Mouse (Mus musculus) embryonic facial prominence, embryonic 14.5 days (tissue): Measurements from ENCODE around the gene Agpat3. TPM values are rescaled to one million over a fixed set of nuclear protein-coding genes. Genes with fewer than 3 reads are reported as not detected.
A peak's percentile ranks its signal among the peaks of the same experiment; 100 is the strongest.

ENCODE experiments used
- ATAC-seq: fragments of 200-750 bp; cut with Nextera tagmentation; 2 replicates; pipeline ENCODE4 v1.8.0; 2017; ENCODE audit warnings: low read depth, moderate number of reproducible peaks, moderate TSS enrichment
- DNase-seq: peaks from one replicate; pipeline ENCODE4 v3.0.0-alpha.2; 2015; ENCODE audit warnings: low spot score
- H3K27ac ChIP-seq: fragments of 300-500 bp; sonication (generic); replicated peaks from 2 replicates; pipeline ENCODE4 v1.5.1; 2014; ENCODE audit warnings: low read depth, mild to moderate bottlenecking, low read length, moderate library complexity
- H3K27me3 ChIP-seq: fragments of 300-500 bp; sonication (generic); replicated peaks from 2 replicates; pipeline ENCODE4 v1.6.1; 2014; ENCODE audit warnings: low read length; ENCODE audit not compliant: control insufficient read depth, insufficient read depth
- H3K36me3 ChIP-seq: fragments of 300-500 bp; sonication (generic); 2 replicates; pipeline ENCODE4 v1.6.1; 2014; ENCODE audit warnings: low read length, mixed read lengths; ENCODE audit not compliant: control insufficient read depth, insufficient read depth
- H3K4me1 ChIP-seq: fragments of 300-500 bp; sonication (generic); 2 replicates; pipeline ENCODE4 v1.6.1; 2014; ENCODE audit warnings: antibody characterized with exemption, low read length; ENCODE audit not compliant: control insufficient read depth, insufficient read depth
- H3K4me2 ChIP-seq: fragments of 300-500 bp; sonication (generic); 2 replicates; pipeline ENCODE4 v1.6.1; 2014; ENCODE audit warnings: low read depth, mild to moderate bottlenecking, low read length, moderate library complexity, mixed read lengths
- H3K4me3 ChIP-seq: fragments of 300-500 bp; sonication (generic); 2 replicates; pipeline ENCODE4 v1.5.1; 2014; ENCODE audit warnings: low read depth, mild to moderate bottlenecking, low read length
- H3K9ac ChIP-seq: fragments of 300-500 bp; sonication (generic); 2 replicates; pipeline ENCODE4 v1.6.1; 2014; ENCODE audit warnings: low read depth, mild to moderate bottlenecking, low read length, moderate library complexity, mixed read lengths
- H3K9me3 ChIP-seq: fragments of 300-500 bp; sonication (generic); 2 replicates; pipeline ENCODE4 v1.6.1; 2016; ENCODE audit warnings: low read length; ENCODE audit not compliant: control insufficient read depth
- WGBS: fragments of 180-500 bp; shearing (Covaris S2); extraction: QIAGEN DNeasy Blood & Tissue Kit; methylation state at CpG from one replicate; pipeline ENCODE4 v1.1.7; 2014; 5-methylcytosine and 5-hydroxymethylcytosine counted together
- polyA plus RNA-seq: library from polyadenylated mRNA; unstranded; fragments of >200 nt; fragmentation: Nextera tagmentation; extraction: Ambion mirVana; gene quantifications from 2 replicates; pipeline ENCODE4 v1.2.1, GENCODE M21; 2014

Gene Agpat3
- polyA plus RNA-seq, 1 experiment from 2014 or later: 83.2 TPM

DNA sequence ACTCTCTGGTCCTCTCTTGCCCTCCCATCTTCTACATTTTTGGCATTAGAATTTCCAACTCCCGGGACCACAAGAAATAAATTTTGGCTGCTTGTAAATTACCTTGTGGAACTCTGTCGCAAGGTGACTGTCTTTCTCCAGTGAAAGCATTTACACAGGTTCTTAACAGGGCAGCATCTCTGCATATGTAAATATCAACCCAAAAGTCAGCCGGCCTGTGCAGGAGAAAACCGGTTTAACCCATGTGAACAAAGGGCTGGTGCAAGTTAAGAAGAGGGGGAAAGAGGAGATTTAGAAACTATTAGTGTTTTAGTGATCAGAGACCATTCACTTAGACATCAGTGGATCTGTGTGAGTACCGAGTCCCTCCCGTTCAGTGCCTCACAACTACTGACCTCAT, 92.6 kb downstream of the Agpat3 start:
- no peak overlapping the region for H3K4me2 ChIP-seq
- DNase-seq (no peak), ATAC-seq (0 out of 2 replicates have a peak, but pooled peaks have one; percentile 18)
- H3K36me3 ChIP-seq: no peaks in the 10 kb centered on the region
- no peak overlapping the region for H3K27ac ChIP-seq
- H3K9me3 ChIP-seq: no peaks in the 10 kb centered on the region
- no peak overlapping the region for H3K4me3 ChIP-seq
- H3K27me3 ChIP-seq: no peaks in the 10 kb centered on the region
- H3K9ac ChIP-seq: no peak overlapping the region
- 45% methylated on average over 6 of the region's 6 CpGs for WGBS
- H3K4me1 ChIP-seq: peaks cover 8% of the 10 kb centered on the region

- 68% methylated on average over 5 of the region's 5 CpGs for WGBS
- H3K4me2 ChIP-seq: no peak overlapping the region
- peaks cover 8% of the 10 kb centered on the region for H3K4me1 ChIP-seq
- ATAC-seq (no peak), DNase-seq (no peak)
- H3K27ac ChIP-seq: no peak overlapping the region
- no peak overlapping the region for H3K4me3 ChIP-seq
- H3K36me3 ChIP-seq: no peaks in the 10 kb centered on the region
- no peak overlapping the region for H3K9ac ChIP-seq
- H3K27me3 ChIP-seq: no peaks in the 10 kb centered on the region
- H3K9me3 ChIP-seq: no peaks in the 10 kb centered on the region
These were observed 93.1 kb downstream of the Agpat3 start for GRCm38 (mm10) chr10:78259230-78259629.

GRCm38 (mm10) chr10:78258142-78258675, 94.1 kb downstream of the Agpat3 start:
- H3K27me3 ChIP-seq: no peaks in the 10 kb centered on the region
- no peaks in the 10 kb centered on the region for H3K36me3 ChIP-seq
- peaks cover 8% of the 10 kb centered on the region for H3K4me1 ChIP-seq
- no peak overlapping the region for H3K4me3 ChIP-seq
- ATAC-seq: no peak
- WGBS: 69% methylated on average over 6 of the region's 6 CpGs
- no peaks in the 10 kb centered on the region for H3K9me3 ChIP-seq
- DNase-seq: no peak
- H3K4me2 ChIP-seq: no peak overlapping the region
- no peak overlapping the region for H3K27ac ChIP-seq
- no peak overlapping the region for H3K9ac ChIP-seq

- Histone ChIP-seq H3K36me3 (no peaks in the 10 kb centered on the region), H3K4me1 (peaks cover 8% of the 10 kb centered on the region), H3K9ac (no peak overlapping the region), H3K27me3 (no peaks in the 10 kb centered on the region), H3K4me3 (no peak overlapping the region), H3K4me2 (no peak overlapping the region), H3K27ac (no peak overlapping the region), H3K9me3 (no peaks in the 10 kb centered on the region)
- WGBS: 75% methylated on average over 4 of the region's 4 CpGs
- no peak for ATAC-seq
- DNase-seq: no peak
These were observed 96.6 kb downstream of the Agpat3 start for GRCm38 (mm10) chr10:78255646-78256059.

DNA sequence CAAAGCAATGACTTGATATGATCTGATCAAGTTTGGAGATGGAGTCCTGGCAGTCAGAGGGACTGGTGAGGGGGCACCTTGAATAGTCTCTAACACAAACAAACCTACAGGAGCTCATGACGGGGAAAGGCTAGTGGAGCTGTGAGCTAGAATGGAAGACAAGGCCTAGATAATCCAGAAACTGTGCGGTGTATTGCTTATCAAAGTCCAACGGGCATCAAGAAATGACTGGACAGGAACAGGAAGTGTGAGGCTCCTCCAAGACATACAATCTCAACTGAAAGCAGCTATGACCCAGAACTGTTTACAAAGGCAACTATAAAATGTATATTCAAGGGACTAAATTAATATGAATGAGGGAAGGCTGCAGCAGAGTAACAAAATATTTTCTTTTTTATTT, 105.1 kb downstream of the Agpat3 start:
- WGBS: 94% methylated on average over 3 of the region's 3 CpGs
- Histone ChIP-seq H3K4me3 (no peak overlapping the region), H3K9me3 (no peaks in the 10 kb centered on the region), H3K9ac (no peak overlapping the region), H3K4me2 (no peak overlapping the region), H3K27ac (no peak overlapping the region), H3K27me3 (no peaks in the 10 kb centered on the region), H3K36me3 (no peaks in the 10 kb centered on the region), H3K4me1 (peaks cover 12% of the 10 kb centered on the region; the same call in 1 of the 2 replicates)
- DNase-seq: no peak
- ATAC-seq: no peak

GRCm38 (mm10) chr10:78246725-78247124, 105.6 kb downstream of the Agpat3 start:
- ATAC-seq (no peak), DNase-seq (no peak)
- no peaks in the 10 kb centered on the region for H3K9me3 ChIP-seq
- no peak overlapping the region for H3K9ac ChIP-seq
- H3K4me3 ChIP-seq: no peak overlapping the region
- no peaks in the 10 kb centered on the region for H3K27me3 ChIP-seq
- no peaks in the 10 kb centered on the region for H3K36me3 ChIP-seq
- peaks cover 12% of the 10 kb centered on the region; the same call in 1 of the 2 replicates for H3K4me1 ChIP-seq
- no peak overlapping the region for H3K4me2 ChIP-seq
- WGBS: 83% methylated on average over 4 of the region's 4 CpGs
- no peak overlapping the region for H3K27ac ChIP-seq

- no peaks in the 10 kb centered on the region for H3K36me3 ChIP-seq
- no peaks in the 10 kb centered on the region for H3K9me3 ChIP-seq
- peak overlapping the region; percentile 90 for H3K9ac ChIP-seq
- WGBS: 13% methylated on average over 7 of the region's 7 CpGs
- peak overlapping the region; percentile 98 for H3K4me2 ChIP-seq
- H3K4me1 ChIP-seq: peaks cover 12% of the 10 kb centered on the region; the same call in 1 of the 2 replicates
- H3K27me3 ChIP-seq: no peaks in the 10 kb centered on the region
- H3K4me3 ChIP-seq: peak overlapping the region; percentile 81
- ATAC-seq: no peak; the same call in 1 of the 2 replicates
- DNase-seq: no peak
- peak overlapping the region; percentile 52; the same call in 1 of the 2 replicates for H3K27ac ChIP-seq
These were observed 107.1 kb downstream of the Agpat3 start for GRCm38 (mm10) chr10:78245225-78245547.

DNA sequence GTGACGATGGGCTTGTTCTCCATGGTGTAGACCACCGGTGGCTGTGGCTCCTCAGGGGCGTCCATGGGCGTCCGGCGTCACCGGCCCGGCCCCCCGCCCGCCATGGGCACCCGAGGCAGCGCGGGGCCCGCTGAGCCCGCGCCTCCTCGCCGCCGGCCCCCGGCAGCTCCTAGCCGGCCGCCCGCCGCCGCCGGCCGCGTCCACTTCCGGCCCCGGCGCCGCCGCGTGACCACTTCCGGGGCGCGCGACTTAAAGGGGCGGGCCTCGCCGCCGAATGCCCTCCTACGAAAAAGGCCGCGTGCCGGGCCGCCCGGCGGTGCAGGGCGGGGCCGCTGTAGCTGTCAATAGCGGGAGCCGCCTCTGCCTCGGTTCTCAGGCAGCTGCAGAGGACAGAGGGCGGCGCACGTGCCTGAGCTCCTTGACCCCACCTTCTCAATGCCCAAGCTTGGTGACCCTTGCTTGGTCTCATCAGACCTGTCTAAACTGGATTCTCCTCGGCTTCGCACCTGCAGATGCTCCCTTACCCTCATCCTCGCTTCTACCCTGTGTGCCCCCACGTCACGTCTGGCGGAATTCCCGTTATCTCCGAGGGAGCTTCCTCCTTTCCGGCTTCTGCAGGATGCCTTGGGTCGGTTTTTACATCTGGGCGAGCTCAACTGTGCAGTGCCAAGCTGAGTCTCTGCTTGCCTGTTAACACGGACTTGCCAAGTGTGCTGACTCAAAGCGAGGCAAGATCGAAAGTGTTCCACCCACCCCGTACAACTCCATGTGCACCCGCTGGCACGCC, 107.7 kb downstream of the Agpat3 start, which contains the start of gene Trappc10:
Gene Trappc10 (minus strand): TSS at position 204 of the 787 bp plus-strand sequence.
- Histone ChIP-seq H3K9me3 (no peaks in the 10 kb centered on the region), H3K9ac (peak within 1 kb of the TSS; percentile 90), H3K4me1 (peaks cover 12% of the 10 kb centered on the region; the same call in 1 of the 2 replicates), H3K27me3 (no peaks in the 10 kb centered on the region), H3K4me3 (peak within 1 kb of the TSS; percentile 81), H3K27ac (peak within 1 kb of the TSS; percentile 52), H3K4me2 (peak within 1 kb of the TSS; percentile 98), H3K36me3 (no peaks in the 10 kb centered on the region)
- peak; percentile 95 for ATAC-seq
- peak; percentile 92 for DNase-seq
- under 1% methylated on average over 31 of the region's 74 CpGs for WGBS
